Comparison of ENCODE assay signal across 8 mouse cellular contexts in genomic region chr5:118327961-118328712, GRCm38 (mm10).
DNase-seq lines count a peak whose midpoint lies in the region; ATAC-seq and TF ChIP-seq lines count a peak whose summit lies in the region.

No protein-coding gene starts in this region.

- peak; percentile 44 for TF ChIP-seq EP300 in lung, postnatal 0 days (IDR thresholded peaks at IDR 0.05)

- H3K27ac ChIP-seq in forebrain, embryonic 12.5 days: peak overlapping the region; percentile 76
- no peak overlapping the region for H3K27ac ChIP-seq in intestine, embryonic 16.5 days (ENCODE audit: low read length)
- H3K27ac ChIP-seq in lung, postnatal 0 days (ENCODE audit: low read length): peak overlapping the region; percentile 65
- H3K27ac ChIP-seq in stomach, embryonic 15.5 days: no peak overlapping the region

- TF ChIP-seq CTCF in lung, postnatal 0 days (IDR thresholded peaks at IDR 0.05): no peak

- peak; percentile 57; the same call in 1 of the 2 replicates for ATAC-seq in forebrain, embryonic 12.5 days (ENCODE audit: low FRiP score)
- no peak for ATAC-seq in intestine, embryonic 16.5 days
- peak; percentile 10 for ATAC-seq in lung, postnatal 0 days
- no peak for ATAC-seq in stomach, embryonic 15.5 days (ENCODE audit: insufficient read depth, low FRiP score, low read depth)
- no peak for ATAC-seq in megakaryocyte progenitor cell, adult 5-6 weeks (replicated peaks; ENCODE audit: poor library complexity)

- 6% methylated on average over 28 of the region's 28 CpGs for WGBS in forebrain, embryonic 12.5 days
- WGBS in intestine, embryonic 16.5 days: 5% methylated on average over 28 of the region's 28 CpGs
- WGBS in lung, postnatal 0 days: 8% methylated on average over 28 of the region's 28 CpGs
- 5% methylated on average over 28 of the region's 28 CpGs for WGBS in stomach, embryonic 15.5 days

- H3K9ac ChIP-seq in forebrain, embryonic 12.5 days: 0 out of 2 replicates have a peak overlapping the region, but pooled peaks have one; percentile 25
- peak overlapping the region; percentile 31; the same call in 1 of the 2 replicates for H3K9ac ChIP-seq in intestine, embryonic 16.5 days (ENCODE audit: low read depth, low read length)
- no peak overlapping the region for H3K9ac ChIP-seq in lung, postnatal 0 days (replicated peaks; ENCODE audit: low read depth)
- H3K9ac ChIP-seq in stomach, embryonic 15.5 days: no peak overlapping the region

- peaks cover 34% of the 10 kb centered on the region for H3K4me1 ChIP-seq in forebrain, embryonic 12.5 days
- peaks cover 16% of the 10 kb centered on the region for H3K4me1 ChIP-seq in intestine, embryonic 16.5 days (ENCODE audit: control insufficient read depth, insufficient read depth, low read length)
- H3K4me1 ChIP-seq in lung, postnatal 0 days (ENCODE audit: insufficient read depth, low read depth, low read length): peaks cover 7% of the 10 kb centered on the region
- peaks cover 28% of the 10 kb centered on the region for H3K4me1 ChIP-seq in stomach, embryonic 15.5 days

- peak overlapping the region; percentile 50 for H3K4me2 ChIP-seq in forebrain, embryonic 12.5 days
- H3K4me2 ChIP-seq in intestine, embryonic 16.5 days (ENCODE audit: low read depth, low read length): peak overlapping the region; percentile 80
- peak overlapping the region; percentile 46 for H3K4me2 ChIP-seq in lung, postnatal 0 days (replicated peaks; ENCODE audit: low read depth, low read length)
- H3K4me2 ChIP-seq in stomach, embryonic 15.5 days: peak overlapping the region; percentile 58

- H3K27me3 ChIP-seq in forebrain, embryonic 12.5 days: peaks cover 32% of the 10 kb centered on the region
- H3K27me3 ChIP-seq in intestine, embryonic 16.5 days (replicated peaks; ENCODE audit: control insufficient read depth, insufficient read depth, low read length): 0 out of 2 replicates have a peak, but pooled peaks cover 3% of the 10 kb centered on the region
- H3K27me3 ChIP-seq in lung, postnatal 0 days (replicated peaks; ENCODE audit: insufficient read depth, low read length): peaks cover 7% of the 10 kb centered on the region; the same call in 1 of the 2 replicates
- H3K27me3 ChIP-seq in stomach, embryonic 15.5 days (replicated peaks): peaks cover 8% of the 10 kb centered on the region; the same call in 1 of the 2 replicates

- peak overlapping the region; percentile 22 for H3K4me3 ChIP-seq in forebrain, embryonic 12.5 days (replicated peaks)
- peak overlapping the region; percentile 26 for H3K4me3 ChIP-seq in intestine, embryonic 16.5 days (ENCODE audit: low read length)
- H3K4me3 ChIP-seq in lung, postnatal 0 days (ENCODE audit: low read depth, low read length): peak overlapping the region; percentile 10; the same call in 1 of the 2 replicates
- H3K4me3 ChIP-seq in stomach, embryonic 15.5 days (replicated peaks): peak overlapping the region; percentile 20; the same call in 1 of the 2 replicates

- H3K9me3 ChIP-seq in forebrain, embryonic 12.5 days: no peaks in the 10 kb centered on the region
- H3K9me3 ChIP-seq in intestine, embryonic 16.5 days (ENCODE audit: control insufficient read depth, low read length): no peaks in the 10 kb centered on the region
- no peaks in the 10 kb centered on the region for H3K9me3 ChIP-seq in lung, postnatal 0 days (ENCODE audit: low read length)
- H3K9me3 ChIP-seq in stomach, embryonic 15.5 days: no peaks in the 10 kb centered on the region

- DNase-seq in heart, adult 11 months: peak; percentile 95
- DNase-seq in heart, adult 8-10 months (ENCODE audit: low spot score): no peak
- peak; percentile 79 for DNase-seq in lung, postnatal 0 days (ENCODE audit: low spot score)
- DNase-seq in cerebellum, adult 11-12 months: no peak

- no peaks in the 10 kb centered on the region for H3K36me3 ChIP-seq in forebrain, embryonic 12.5 days (replicated peaks)
- H3K36me3 ChIP-seq in intestine, embryonic 16.5 days (ENCODE audit: control insufficient read depth, insufficient read depth, low read length): no peaks in the 10 kb centered on the region
- no peaks in the 10 kb centered on the region for H3K36me3 ChIP-seq in lung, postnatal 0 days (ENCODE audit: insufficient read depth, low read length)
- H3K36me3 ChIP-seq in stomach, embryonic 15.5 days: no peaks in the 10 kb centered on the region

Comparison
In these comparisons a context has a peak if more than half of its experiments do, and no peak if none do; other contexts are left out.
1. DNase-seq: peak in heart, adult 11 months (single experiment) and lung, postnatal 0 days (single experiment); none in heart, adult 8-10 months (single experiment) and cerebellum, adult 11-12 months (single experiment).
2. ATAC-seq: peak in forebrain, embryonic 12.5 days (single experiment) and lung, postnatal 0 days (single experiment); none in intestine, embryonic 16.5 days (single experiment), stomach, embryonic 15.5 days (single experiment) and megakaryocyte progenitor cell, adult 5-6 weeks (single experiment).
3. H3K27ac ChIP-seq: peak in forebrain, embryonic 12.5 days (single experiment) and lung, postnatal 0 days (single experiment); none in intestine, embryonic 16.5 days (single experiment) and stomach, embryonic 15.5 days (single experiment).
4. H3K9ac ChIP-seq: peak in forebrain, embryonic 12.5 days (single experiment) and intestine, embryonic 16.5 days (single experiment); none in lung, postnatal 0 days (single experiment) and stomach, embryonic 15.5 days (single experiment).
5. Peak in every context shown above with its lines, with median percentiles within 50 percentile points of each other: H3K4me2 ChIP-seq and H3K4me3 ChIP-seq.